Comparison of ENCODE assay signal across 9 mouse cellular contexts in genomic region chr9:103501861-103502364, GRCm38 (mm10). TPM values are rescaled to one million over a fixed set of nuclear protein-coding genes. Genes with fewer than 3 reads are reported as not detected.
DNase-seq lines count a peak whose midpoint lies in the region; ATAC-seq and TF ChIP-seq lines count a peak whose summit lies in the region.
"Had no signal": no experiment of that assay in that cellular context is flagged by ENCODE, and none has a peak within 500 bp of the region (broad histone marks: within the 10 kb centered on the region; RNA-seq: fewer than 3 reads in every experiment).

No protein-coding gene starts in this region.

- 10% methylated on average over 14 of the region's 14 CpGs for WGBS in heart, postnatal 0 days
- 6% methylated on average over 14 of the region's 14 CpGs for WGBS in neural tube, embryonic 13.5 days
- WGBS in kidney, adult 2 months = 38% methylated on average over 14 of the region's 14 CpGs

- no peaks in the 10 kb centered on the region for H3K27me3 ChIP-seq in heart, postnatal 0 days (ENCODE audit: control insufficient read depth, insufficient read depth, low read length)
- H3K27me3 ChIP-seq in neural tube, embryonic 13.5 days = peaks cover 20% of the 10 kb centered on the region
- no peaks in the 10 kb centered on the region for H3K27me3 ChIP-seq in kidney, adult 2 months (replicated peaks; ENCODE audit: control insufficient read depth, insufficient read depth, low read length)

- H3K27ac ChIP-seq in heart, postnatal 0 days (ENCODE audit: low read depth) = no peak overlapping the region
- peak overlapping the region; percentile 68 for H3K27ac ChIP-seq in neural tube, embryonic 13.5 days (replicated peaks)
- H3K27ac ChIP-seq in kidney, adult 2 months (ENCODE audit: insufficient read depth, low read depth, low read length) = no peak overlapping the region

- no peaks in the 10 kb centered on the region for H3K9me3 ChIP-seq in heart, postnatal 0 days (replicated peaks; ENCODE audit: control insufficient read depth, low read length)
- no peaks in the 10 kb centered on the region for H3K9me3 ChIP-seq in neural tube, embryonic 13.5 days

- TF ChIP-seq EP300 in heart, postnatal 0 days (IDR thresholded peaks at IDR 0.05; ENCODE audit: low read depth) = no peak

- H3K4me3 ChIP-seq in heart, postnatal 0 days (ENCODE audit: low read depth, low read length) = no peak overlapping the region
- no peak overlapping the region for H3K4me3 ChIP-seq in neural tube, embryonic 13.5 days
- no peak overlapping the region for H3K4me3 ChIP-seq in kidney, adult 2 months (ENCODE audit: insufficient read depth, low read depth, low read length)
- H3K4me3 ChIP-seq: megakaryocyte, embryonic 14.5 days had no signal

- peaks cover 8% of the 10 kb centered on the region for H3K4me1 ChIP-seq in heart, postnatal 0 days (ENCODE audit: control insufficient read depth, insufficient read depth)
- H3K4me1 ChIP-seq in neural tube, embryonic 13.5 days (replicated peaks) = peaks cover 69% of the 10 kb centered on the region
- peaks cover 5% of the 10 kb centered on the region; the same call in 1 of the 2 replicates for H3K4me1 ChIP-seq in kidney, adult 2 months (ENCODE audit: control insufficient read depth, insufficient read depth, low read length)
- H3K4me1 ChIP-seq: megakaryocyte, embryonic 14.5 days had no signal

- peak overlapping the region; percentile 8 for H3K4me2 ChIP-seq in heart, postnatal 0 days (ENCODE audit: low read depth, low read length)
- 0 out of 2 replicates have a peak overlapping the region, but pooled peaks have one; percentile 11 for H3K4me2 ChIP-seq in neural tube, embryonic 13.5 days

- H3K36me3 ChIP-seq in heart, postnatal 0 days (replicated peaks; ENCODE audit: control insufficient read depth, insufficient read depth, low read length) = no peaks in the 10 kb centered on the region
- H3K36me3 ChIP-seq in neural tube, embryonic 13.5 days = peaks cover 12% of the 10 kb centered on the region; the same call in 1 of the 2 replicates
- H3K36me3 ChIP-seq in kidney, adult 2 months (ENCODE audit: control insufficient read depth, insufficient read depth, low read length) = no peaks in the 10 kb centered on the region

- no peak for TF ChIP-seq CTCF in heart, postnatal 0 days (IDR thresholded peaks at IDR 0.05; ENCODE audit: low read depth)
- TF ChIP-seq CTCF in kidney, adult 2 months (conservative IDR thresholded peaks at IDR 0.05; ENCODE audit: insufficient read depth, insufficient read length, low read depth, low read length) = no peak

- ATAC-seq in heart, postnatal 0 days (ENCODE audit: insufficient read depth, low read depth) = peak; percentile 33; the same call in 1 of the 2 replicates
- ATAC-seq in neural tube, embryonic 13.5 days (ENCODE audit: low read depth) = peak; percentile 69
- no peak for ATAC-seq in erythroblast, adult 5-6 weeks (replicated peaks; ENCODE audit: low FRiP score, poor library complexity, severe bottlenecking)

- no peak for DNase-seq in heart, postnatal 0 days (ENCODE audit: low spot score)
- DNase-seq in heart, postnatal 36 days = no peak
- peak; percentile 71 to 82 for DNase-seq in frontal cortex, postnatal 36 days (ENCODE audit: low spot score in 2 of 2)
- peak; percentile 39 to 76 for DNase-seq in left cerebral cortex, adult 8-10 months (ENCODE audit: low spot score in 2 of 2)
- DNase-seq in lung, adult 18-20 months = no peak
- no peak for DNase-seq in kidney, adult 2 months

- no peak overlapping the region for H3K9ac ChIP-seq in heart, postnatal 0 days (replicated peaks; ENCODE audit: low read depth, low read length)
- peak overlapping the region; percentile 26; the same call in 1 of the 2 replicates for H3K9ac ChIP-seq in neural tube, embryonic 13.5 days

- intact Hi-C loops in heart, postnatal 36 days (cut with DNase I) = no loop called here

- no peak for TF ChIP-seq POLR2A in kidney, adult 2 months (IDR thresholded peaks at IDR 0.05; ENCODE audit: low read depth, low read length)

RNA-seq across cellular contexts. Expression of gene Bfsp2, which starts 21.7 kb away (rescaled TPM):
- total RNA-seq in heart, postnatal 0 days (2014; rRNA removed; ENCODE audit: low replicate concordance) = not detected in 2 replicates
- 1.7 and 2.3 TPM in 2 replicates for polyA plus RNA-seq in heart, postnatal 0 days (2015; fragmentation: Nextera tagmentation; extraction: Ambion mirVana)
- under 1 TPM; 0.28 to 0.60 TPM for total RNA-seq in heart, postnatal 36 days (2021)
- total RNA-seq in left cerebral cortex, adult 8-10 months (2022) = 1 to 10 TPM; 3.0 to 3.6 (median 3.3) TPM
- polyA plus RNA-seq in neural tube, embryonic 13.5 days (2015; fragmentation: Nextera tagmentation; extraction: Ambion mirVana) = 1.2 and 1.5 TPM in 2 replicates
- not detected in 2 replicates for total RNA-seq in erythroblast, adult 5-6 weeks (2015; ENCODE audit: low replicate concordance)
- not detected in 2 replicates for total RNA-seq in erythroblast, adult 5-6 weeks (2017; ENCODE audit: low replicate concordance)
- polyA plus RNA-seq in kidney, adult 2 months (2012; rRNA removed) = 0.14 and 0.56 TPM in 2 replicates

Comparison
In these comparisons a context has a peak if more than half of its experiments do, and no peak if none do; other contexts are left out.
1. DNase-seq: peak in frontal cortex, postnatal 36 days (2 of 2) and left cerebral cortex, adult 8-10 months (2 of 2); none in heart, postnatal 0 days (single experiment), heart, postnatal 36 days (0 of 2), lung, adult 18-20 months (0 of 2) and kidney, adult 2 months (single experiment).